Mouse (Mus musculus) NIH3T3 (cell line): Measurements from ENCODE around the gene Maz.

Experiments used
- DNase-seq: peaks from one replicate; pipeline ENCODE4 v3.0.0-alpha.2; 2012; ENCODE audit warnings: low read depth

The Maz gene

GRCm38 (mm10) chr7:127026984-127027726 is at the start of gene Maz:
TSS of gene Maz (minus strand) at chr7:127027037.
- peak; percentile 99 for DNase-seq

DNA sequence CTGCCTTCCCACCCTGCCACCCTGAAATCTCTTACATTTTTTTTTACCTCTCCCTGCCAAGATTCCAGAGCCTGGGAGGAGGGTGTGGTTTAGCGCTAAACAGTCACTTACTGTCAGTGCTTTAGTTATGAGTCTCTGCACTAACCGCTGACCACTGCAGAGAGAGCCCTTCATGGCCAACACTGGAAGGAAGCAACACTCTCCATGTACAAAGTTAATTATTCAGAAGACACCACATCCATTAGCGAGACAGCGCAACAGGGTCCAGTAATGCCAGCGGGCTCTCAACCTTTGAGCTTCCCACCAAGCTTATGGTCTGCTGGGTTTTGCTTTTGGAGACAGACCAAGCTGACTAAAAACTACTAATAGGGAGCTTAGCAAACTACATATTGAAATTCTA is 49.4 kb upstream of the Maz start:
- DNase-seq = peak; percentile 68

DNA sequence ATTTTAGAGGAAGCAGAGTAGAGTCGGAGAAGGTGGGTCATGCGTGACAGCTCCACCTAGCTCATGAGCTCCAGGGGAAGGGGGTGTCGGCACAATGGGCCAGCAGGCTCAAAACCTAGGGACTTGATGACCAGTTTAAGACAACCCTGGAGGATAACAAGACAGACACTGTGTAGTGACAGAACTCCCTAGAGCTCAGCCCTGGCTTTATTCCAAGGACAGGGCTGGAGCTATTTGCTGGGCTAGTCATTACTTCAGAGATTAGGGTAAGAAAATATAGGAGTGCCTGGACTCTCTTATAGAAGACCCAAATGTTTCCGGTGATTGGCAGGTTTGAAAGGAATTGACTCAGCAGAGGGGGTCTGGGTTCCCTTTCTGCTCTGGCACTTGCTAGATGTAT is 46.4 kb upstream of the Maz start:
- no peak for DNase-seq

DNA sequence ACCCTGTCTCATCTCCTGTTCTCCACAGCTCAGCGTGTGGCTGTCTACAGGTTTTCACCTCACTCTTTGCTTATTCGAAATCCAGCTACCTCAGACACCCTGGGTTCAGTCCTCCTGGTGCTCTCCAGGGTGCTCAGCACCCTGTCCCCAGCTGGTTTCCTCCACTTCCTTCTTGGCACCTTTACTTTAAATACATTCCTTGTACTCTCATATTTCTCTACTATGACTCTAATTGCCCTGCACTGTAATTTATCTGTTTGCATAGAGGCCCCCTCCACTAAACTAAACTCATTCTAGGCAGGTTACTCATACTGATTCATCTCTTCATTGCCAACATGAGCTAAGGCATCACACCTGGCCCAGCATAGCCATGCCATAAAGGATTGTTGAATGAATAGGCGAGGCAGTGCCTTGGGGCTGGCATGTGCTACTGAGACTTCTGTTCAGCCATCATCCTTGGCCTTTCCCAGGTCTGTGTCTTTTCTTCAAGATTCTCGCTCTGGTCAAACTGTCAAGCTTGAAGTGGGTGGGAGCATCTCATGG is 44.1 kb upstream of the Maz start:
- DNase-seq = no peak

GRCm38 (mm10) chr7:127066317-127066716 is 39.5 kb upstream of the Maz start:
- DNase-seq = peak; percentile 30

- DNase-seq = no peak
These were observed 38.7 kb upstream of the Maz start for GRCm38 (mm10) chr7:127065538-127065937.

GRCm38 (mm10) chr7:127055026-127055585 is 28.3 kb upstream of the Maz start:
- no peak for DNase-seq

GRCm38 (mm10) chr7:127041851-127042672 is 15.2 kb upstream of the Maz start, which contains the start of gene Kif22:
TSS of gene Kif22 (minus strand) at chr7:127042471.
- DNase-seq = peak; percentile 91

DNA sequence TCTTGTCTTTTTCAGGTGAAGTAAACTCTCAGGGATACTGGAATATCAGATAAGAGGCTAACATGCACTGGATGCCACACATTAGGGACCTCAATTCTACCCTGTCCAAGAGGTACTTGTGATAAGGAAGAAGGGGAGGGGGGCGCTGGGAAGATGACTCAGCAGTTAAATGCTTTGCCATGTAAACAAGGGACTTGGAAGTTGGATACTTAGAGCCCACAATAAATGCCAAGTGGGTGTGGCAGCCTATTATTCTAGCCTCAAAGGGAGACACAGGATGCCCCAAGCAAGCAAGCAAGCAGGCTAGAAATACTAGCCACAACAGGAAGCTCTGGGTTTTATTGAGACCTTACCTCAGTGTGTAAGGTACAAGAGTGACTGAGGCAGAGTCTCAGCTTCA is 4.4 kb upstream of the Maz start:
- DNase-seq = peak; percentile 31

GRCm38 (mm10) chr7:127030172-127030571 is 3.3 kb upstream of the Maz start:
- peak; percentile 57 for DNase-seq

DNA sequence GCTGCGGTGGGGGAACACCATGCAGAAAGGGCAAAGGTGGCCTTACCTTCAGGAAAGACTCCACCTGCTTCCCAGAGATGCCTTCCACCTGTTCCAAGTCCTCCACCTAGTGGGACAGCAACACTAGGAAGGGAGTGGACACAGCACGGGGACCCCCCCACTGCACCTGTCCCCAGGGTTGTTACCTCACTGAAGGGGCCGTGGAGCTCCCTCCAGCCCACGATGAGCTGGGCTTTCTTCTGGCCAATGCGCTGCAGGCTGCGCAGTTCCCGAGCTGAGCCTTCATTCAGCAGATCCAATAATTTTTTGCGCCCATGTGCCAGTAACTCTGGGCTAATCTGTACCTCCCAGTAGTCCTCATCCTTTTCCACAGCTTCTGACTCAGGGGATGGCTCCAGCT is 1.0 kb upstream of the Maz start:
- no peak for DNase-seq

GRCm38 (mm10) chr7:127026616-127026983 is 237 bp downstream of the Maz start:
- DNase-seq = no peak

GRCm38 (mm10) chr7:127026161-127026600 is 656 bp downstream of the Maz start:
- no peak for DNase-seq

DNA sequence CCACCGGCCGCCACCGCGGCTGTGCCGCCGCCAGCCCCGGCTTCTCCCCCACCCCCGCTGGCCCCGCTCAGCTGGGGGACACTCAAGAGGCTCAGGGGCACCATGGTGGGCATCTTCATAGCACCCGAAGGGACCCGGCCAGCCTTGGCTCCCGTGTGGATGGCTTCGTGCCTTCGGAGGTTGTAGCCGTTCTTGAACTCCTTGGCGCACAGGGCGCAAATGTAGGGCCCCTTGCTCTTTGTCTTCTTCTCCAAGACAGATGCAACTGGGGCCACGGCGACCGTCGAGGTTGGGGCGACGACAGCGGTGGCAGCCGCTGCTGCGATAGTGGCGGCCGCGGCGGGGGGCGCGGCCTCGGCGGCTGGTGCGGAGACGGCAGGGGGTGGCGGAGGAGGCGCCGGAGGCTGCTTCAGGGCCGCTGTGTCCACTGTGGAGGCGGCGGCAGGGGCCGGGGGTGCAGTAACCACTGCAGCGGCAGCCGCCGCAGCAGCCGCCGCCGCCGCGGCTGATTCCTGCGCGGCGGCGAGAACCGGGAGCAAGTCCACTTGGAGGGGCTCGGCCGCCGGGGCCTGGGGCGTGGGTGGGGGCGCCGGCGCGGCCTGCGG is 1.2 kb downstream of the Maz start:
- peak; percentile 62 for DNase-seq

DNA sequence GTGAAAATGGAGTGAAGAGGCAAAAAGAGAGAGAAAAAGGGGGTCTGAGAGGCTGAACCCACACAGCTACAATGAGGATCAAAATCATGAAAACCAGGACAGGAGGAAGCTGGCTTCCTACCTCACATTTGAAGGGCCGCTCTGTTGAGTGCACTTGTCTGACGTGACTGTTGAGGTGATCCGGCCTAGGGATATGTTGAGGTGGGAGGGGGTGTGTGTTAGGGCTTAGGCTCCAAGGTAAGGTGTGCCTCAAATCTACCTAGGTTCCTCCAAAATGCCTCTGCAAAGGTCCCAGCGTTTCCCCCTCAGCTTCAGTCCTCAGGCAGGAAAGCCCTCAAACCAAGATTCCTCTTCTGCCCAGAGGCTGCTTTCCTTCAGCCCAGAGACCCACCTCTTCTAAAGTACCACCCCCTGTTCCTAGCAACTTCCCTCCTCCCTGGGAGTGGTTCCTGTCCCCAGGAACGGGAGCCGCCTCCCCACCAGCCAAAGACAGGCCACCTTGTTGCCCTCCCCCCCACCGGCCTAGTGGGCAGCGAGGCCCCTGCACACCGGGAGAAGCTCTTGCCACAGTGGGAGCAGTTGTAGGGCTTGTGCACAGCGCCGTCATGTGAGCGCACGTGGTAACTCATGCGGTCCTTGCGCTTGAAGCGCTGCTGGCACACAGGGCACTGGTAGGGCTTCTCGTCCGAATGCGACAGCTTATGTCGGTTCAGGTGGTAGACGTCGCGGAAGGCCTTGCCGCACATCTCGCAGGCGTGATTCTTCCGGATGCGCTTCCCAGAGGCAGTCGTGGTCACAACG is 1.9 kb downstream of the Maz start:
- peak; percentile 88 for DNase-seq

DNA sequence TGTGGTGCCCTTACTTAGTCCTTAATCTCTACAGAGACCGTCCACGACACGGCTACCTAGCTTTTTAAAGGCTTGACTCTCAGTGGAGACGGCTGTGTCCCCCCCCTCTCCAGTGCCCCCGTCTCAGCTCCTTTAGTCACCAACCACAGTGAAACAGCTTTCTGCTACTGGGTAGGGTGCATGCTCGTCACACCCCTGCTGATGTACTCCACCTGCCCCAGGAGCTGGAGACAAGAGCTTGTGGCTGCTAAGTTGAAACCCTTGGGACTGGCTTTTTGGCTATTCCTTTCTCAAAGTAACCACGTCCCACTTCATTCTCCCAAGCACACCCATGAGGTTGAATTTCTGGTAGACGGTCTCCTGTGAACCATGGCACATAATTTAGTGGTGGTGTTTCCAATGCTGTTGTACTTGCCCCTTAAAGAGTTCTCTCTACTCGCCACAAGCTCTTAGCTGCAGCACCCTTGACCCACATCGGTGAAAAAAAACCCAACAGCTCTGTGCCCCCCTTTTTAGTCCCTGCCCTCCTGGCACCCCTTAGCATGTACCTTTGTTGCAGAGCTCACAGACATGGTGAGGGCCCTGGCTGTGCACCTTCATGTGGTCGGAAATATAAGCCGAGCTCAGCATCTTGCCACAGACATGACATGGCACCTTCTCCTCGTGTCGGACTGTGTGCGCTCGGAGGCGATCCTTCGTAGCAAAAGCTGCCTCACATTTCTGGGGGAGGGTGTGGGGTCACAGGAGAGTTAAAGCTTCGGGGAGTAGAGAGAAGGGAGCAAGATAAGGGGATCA is 2.7 kb downstream of the Maz start:
- DNase-seq = no peak

- DNase-seq = no peak
These were observed 3.6 kb downstream of the Maz start for GRCm38 (mm10) chr7:127023272-127023691.

DNA sequence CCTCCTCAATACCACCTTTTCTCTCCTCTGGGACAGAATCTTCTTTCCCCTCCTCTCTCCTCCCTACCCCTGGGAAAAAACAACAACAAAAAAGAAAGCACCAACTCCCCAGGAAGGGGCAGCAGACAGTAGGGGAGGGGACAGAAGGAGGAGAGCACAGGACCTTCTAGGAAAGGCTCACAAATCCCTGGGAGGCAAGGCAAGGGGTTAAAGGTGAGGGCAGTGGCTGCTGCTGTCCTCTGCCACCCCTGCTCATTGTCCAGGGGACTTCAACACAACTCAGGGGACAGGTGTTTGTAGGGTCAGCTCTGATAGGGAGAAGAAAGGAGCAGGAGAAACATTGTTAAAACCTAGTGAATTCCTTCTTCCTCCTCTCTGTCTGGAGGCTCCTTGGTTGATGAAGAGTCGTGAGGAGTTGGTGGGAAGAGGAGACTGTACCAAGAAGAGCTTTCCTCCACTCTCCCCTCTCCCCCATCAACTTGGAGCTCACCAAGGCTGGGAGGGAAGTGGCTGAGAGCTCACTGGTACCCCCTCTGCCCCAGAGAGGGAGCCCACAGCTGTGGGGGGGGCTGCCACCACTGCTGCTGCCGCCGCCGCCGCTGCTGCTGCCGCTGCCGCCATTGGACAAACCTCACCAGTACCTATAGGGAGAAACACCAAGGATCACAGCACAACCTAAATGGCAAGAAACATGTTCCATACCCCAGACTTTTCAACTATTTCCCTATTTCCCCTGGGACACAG is 4.1 kb downstream of the Maz start:
- no peak for DNase-seq

- no peak for DNase-seq
These were observed 5.0 kb downstream of the Maz start for GRCm38 (mm10) chr7:127021563-127022527.
